9 mouse cellular contexts compared by ENCODE assay signal in genomic region chr13:38290287-38290941, GRCm38 (mm10). TPM values are rescaled to one million over a fixed set of nuclear protein-coding genes. Genes with fewer than 3 reads are reported as not detected.
DNase-seq lines count a peak whose midpoint lies in the region; ATAC-seq and TF ChIP-seq lines count a peak whose summit lies in the region.
"Had no signal": no experiment of that assay in that cellular context is flagged by ENCODE, and none has a peak within 500 bp of the region (broad histone marks: within the 10 kb centered on the region; RNA-seq: fewer than 3 reads in every experiment).

No protein-coding gene starts in this region.

- intact Hi-C loops in gastrocnemius, postnatal 36 days (cut with DNase I): no loop called here

- TF ChIP-seq CTCF in E14TG2a.4 (conservative IDR thresholded peaks at IDR 0.05; ENCODE audit: low read length) (no peak), Patski (IDR thresholded peaks at IDR 0.05) (peak; percentile 14)
- TF ChIP-seq CTCF in hindbrain, postnatal 0 days (IDR thresholded peaks at IDR 0.05; ENCODE audit: low read depth): no peak

- peak overlapping the region; percentile 60 for H3K4me3 ChIP-seq in E14TG2a.4 (replicated peaks; ENCODE audit: low read length)
- H3K4me3 ChIP-seq in hindbrain, postnatal 0 days (ENCODE audit: low read length): no peak overlapping the region
- peak overlapping the region; percentile 31 for H3K4me3 ChIP-seq in midbrain, embryonic 10.5 days
- H3K4me3 ChIP-seq: liver, embryonic 13.5 days had no signal

- H3K9ac ChIP-seq in hindbrain, postnatal 0 days (replicated peaks; ENCODE audit: low read length): no peak overlapping the region
- H3K9ac ChIP-seq: liver, embryonic 13.5 days had no signal

- POLR2A ChIA-PET in Patski (lab: Charles Lee): no interaction called here

- H3K9me3 ChIP-seq in E14TG2a.4 (ENCODE audit: low read length): no peaks in the 10 kb centered on the region
- H3K9me3 ChIP-seq in hindbrain, postnatal 0 days (ENCODE audit: low read length): no peaks in the 10 kb centered on the region
- no peaks in the 10 kb centered on the region for H3K9me3 ChIP-seq in midbrain, embryonic 10.5 days (replicated peaks)
- H3K9me3 ChIP-seq: liver, embryonic 13.5 days had no signal

- H3K4me2 ChIP-seq in hindbrain, postnatal 0 days (ENCODE audit: low read depth, low read length): peak overlapping the region; percentile 33; the same call in 1 of the 2 replicates
- H3K4me2 ChIP-seq: liver, embryonic 13.5 days had no signal

- DNase-seq in Patski (ENCODE audit: low read depth, low spot score): no peak
- peak; percentile 34 to 49 for DNase-seq in gastrocnemius, postnatal 36 days
- no peak for DNase-seq in hindbrain, postnatal 0 days (ENCODE audit: low spot score)
- peak; percentile 31 for DNase-seq in midbrain, embryonic 10.5 days (ENCODE audit: low spot score)
- peak; percentile 41 for DNase-seq in urinary bladder, postnatal 25 days (ENCODE audit: low spot score)
- DNase-seq: liver, embryonic 13.5 days had no signal

- in situ Hi-C loops in Patski (cut with MboI; ENCODE audit: low pct_unique_long_range_greater_than_20kb): no loop called here

- ATAC-seq in Patski: no peak
- ATAC-seq in hindbrain, postnatal 0 days: 0 out of 2 replicates have a peak, but pooled peaks have one; percentile 55
- ATAC-seq in erythroid progenitor cell, adult 5-6 weeks (replicated peaks; ENCODE audit: low FRiP score, poor library complexity, severe bottlenecking): no peak
- no peak for ATAC-seq in granulocyte monocyte progenitor cell, adult 5-6 weeks (replicated peaks; ENCODE audit: poor library complexity, severe bottlenecking)

- 18% methylated on average over 19 of the region's 21 CpGs for WGBS in hindbrain, postnatal 0 days
- 29% methylated on average over 21 of the region's 21 CpGs for WGBS in midbrain, embryonic 10.5 days

- no peaks in the 10 kb centered on the region for H3K36me3 ChIP-seq in E14TG2a.4 (ENCODE audit: insufficient read depth, low read length)
- H3K36me3 ChIP-seq in hindbrain, postnatal 0 days (ENCODE audit: insufficient read depth, low read length): no peaks in the 10 kb centered on the region
- no peaks in the 10 kb centered on the region for H3K36me3 ChIP-seq in midbrain, embryonic 10.5 days
- H3K36me3 ChIP-seq: liver, embryonic 13.5 days had no signal

- peaks cover 9% of the 10 kb centered on the region for H3K4me1 ChIP-seq in E14TG2a.4 (replicated peaks; ENCODE audit: low read depth, low read length)
- H3K4me1 ChIP-seq in hindbrain, postnatal 0 days (ENCODE audit: insufficient read depth, low read length): no peaks in the 10 kb centered on the region
- peaks cover 10% of the 10 kb centered on the region for H3K4me1 ChIP-seq in midbrain, embryonic 10.5 days
- H3K4me1 ChIP-seq: liver, embryonic 13.5 days had no signal

- H3K27ac ChIP-seq in hindbrain, postnatal 0 days: no peak overlapping the region
- H3K27ac ChIP-seq in midbrain, embryonic 10.5 days (replicated peaks): peak overlapping the region; percentile 76
- H3K27ac ChIP-seq: liver, embryonic 13.5 days had no signal

- CTCF ChIA-PET in Patski (lab: Charles Lee): interaction anchor here (1.2 kb wide), 1 partner anchor 23 kb away, joined by 4 read pairs; no protein-coding TSS in a partner anchor

- H3K27me3 ChIP-seq in E14TG2a.4 (ENCODE audit: insufficient read depth, low read length): peaks cover 10% of the 10 kb centered on the region
- no peaks in the 10 kb centered on the region for H3K27me3 ChIP-seq in Patski
- no peaks in the 10 kb centered on the region for H3K27me3 ChIP-seq in hindbrain, postnatal 0 days (ENCODE audit: insufficient read depth, low read length)
- H3K27me3 ChIP-seq in midbrain, embryonic 10.5 days (ENCODE audit: low read depth, poor library complexity, severe bottlenecking): no peaks in the 10 kb centered on the region
- H3K27me3 ChIP-seq: liver, embryonic 13.5 days had no signal

RNA-seq across cellular contexts. Expression of gene Bmp6, which starts 54.5 kb away (rescaled TPM):
- polyA plus RNA-seq in Patski (2021): 58.7 TPM
- total RNA-seq in gastrocnemius, postnatal 36 days (2021): 10 to 100 TPM in 1 of 2 experiments, 1 to 10 TPM in 1; 9.3 to 10.3 TPM
- 19.4 and 20.9 TPM in 2 replicates for total RNA-seq in hindbrain, postnatal 0 days (2014; rRNA removed)
- polyA plus RNA-seq in hindbrain, postnatal 0 days (2015; fragmentation: Nextera tagmentation; extraction: Ambion mirVana): 5.2 and 5.3 TPM in 2 replicates
- polyA plus RNA-seq in midbrain, embryonic 10.5 days (2016; fragmentation: Nextera tagmentation; extraction: Ambion mirVana): 2.5 and 2.7 TPM in 2 replicates
- not detected in 2 replicates for total RNA-seq in erythroid progenitor cell, adult 5-6 weeks (2015; ENCODE audit: low replicate concordance)
- 0.39 and 1.3 TPM in 2 replicates for total RNA-seq in erythroid progenitor cell, adult 5-6 weeks (2017; ENCODE audit: low replicate concordance)
- total RNA-seq in granulocyte monocyte progenitor cell, adult 5-6 weeks (2014; fragmentation: Nextera tagmentation): not detected in 2 replicates
- not detected in 2 replicates for total RNA-seq in granulocyte monocyte progenitor cell, adult 5-6 weeks (2017)

Comparison
In these comparisons a context has a peak if more than half of its experiments do, and no peak if none do; other contexts are left out.
1. DNase-seq: peak in gastrocnemius, postnatal 36 days (2 of 2), midbrain, embryonic 10.5 days (single experiment) and urinary bladder, postnatal 25 days (single experiment); none in Patski (single experiment) and hindbrain, postnatal 0 days (single experiment).